Mouse (Mus musculus) ovary, postnatal 14 days (tissue): Measurements from ENCODE around the gene 6430548M08Rik.

ENCODE experiments used
- DNase-seq: peaks from one replicate; pipeline ENCODE4 v3.0.0; 2022; ENCODE audit warnings: low spot score

6430548M08Rik gene

DNA sequence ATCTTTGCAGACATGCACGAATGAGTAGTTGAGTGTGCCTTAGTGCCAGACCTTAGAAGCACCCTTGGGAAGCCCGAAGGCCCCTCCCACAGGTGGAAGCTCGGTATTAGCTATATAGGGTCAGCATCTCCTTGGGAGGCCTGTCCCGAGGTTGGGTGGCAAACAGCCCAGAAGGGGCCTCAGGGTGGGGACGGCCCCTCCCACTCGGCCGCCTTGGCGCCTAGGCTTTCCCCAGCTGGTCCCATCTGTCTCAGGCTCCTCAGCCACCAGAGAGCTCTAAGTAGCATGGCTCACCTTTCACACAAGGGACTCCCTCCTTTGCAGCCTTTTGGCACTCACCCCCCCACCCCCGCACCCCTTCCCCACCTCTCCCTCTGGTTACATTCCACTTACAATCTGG, 70.4 kb downstream of the 6430548M08Rik start:
- no peak for DNase-seq

DNA sequence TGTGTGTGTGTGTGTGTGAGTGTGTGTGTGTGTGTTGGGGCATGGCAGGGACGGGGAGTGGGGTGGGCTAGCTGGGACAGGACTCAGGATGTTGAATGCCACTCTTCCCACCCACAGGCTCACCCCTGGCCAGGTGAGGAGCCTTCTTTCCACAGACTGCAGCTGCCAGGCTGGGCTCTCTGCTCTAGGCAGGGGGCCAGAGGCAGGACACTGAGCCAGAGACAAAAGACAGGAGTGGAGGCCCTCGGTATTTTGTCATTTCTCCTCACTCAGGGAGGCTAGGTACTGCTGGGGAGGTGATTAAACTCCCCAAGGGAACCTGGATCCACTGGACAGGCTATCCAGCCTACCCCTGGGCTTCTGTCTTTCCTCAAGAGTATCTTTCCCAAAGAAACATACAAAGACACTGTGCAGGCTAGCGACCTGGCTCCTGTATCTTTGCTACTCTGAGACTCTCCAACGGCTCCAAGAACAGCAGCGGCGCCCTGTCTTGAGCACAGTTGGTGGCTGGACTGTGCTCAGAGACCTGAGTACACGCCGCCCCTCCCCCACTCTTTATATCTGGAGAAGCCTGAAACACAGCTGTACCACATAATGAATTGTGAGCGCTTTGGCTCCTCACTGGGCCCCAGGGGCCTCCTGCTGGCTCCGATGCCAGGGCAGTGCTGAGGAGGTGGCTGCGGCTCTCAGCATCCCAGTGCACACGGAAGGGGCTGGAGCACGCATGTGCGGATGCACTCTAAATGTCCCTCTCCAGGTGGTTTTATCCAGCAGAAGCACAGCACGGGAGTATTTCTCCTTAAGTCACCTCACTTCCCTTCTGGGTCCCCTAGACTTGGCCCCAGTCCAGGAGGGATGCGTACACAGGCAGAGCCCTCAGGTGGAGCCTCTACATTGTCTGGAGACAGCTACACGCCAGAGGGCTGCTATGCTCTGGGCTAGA, 71.2 kb downstream of the 6430548M08Rik start:
- no peak for DNase-seq

DNA sequence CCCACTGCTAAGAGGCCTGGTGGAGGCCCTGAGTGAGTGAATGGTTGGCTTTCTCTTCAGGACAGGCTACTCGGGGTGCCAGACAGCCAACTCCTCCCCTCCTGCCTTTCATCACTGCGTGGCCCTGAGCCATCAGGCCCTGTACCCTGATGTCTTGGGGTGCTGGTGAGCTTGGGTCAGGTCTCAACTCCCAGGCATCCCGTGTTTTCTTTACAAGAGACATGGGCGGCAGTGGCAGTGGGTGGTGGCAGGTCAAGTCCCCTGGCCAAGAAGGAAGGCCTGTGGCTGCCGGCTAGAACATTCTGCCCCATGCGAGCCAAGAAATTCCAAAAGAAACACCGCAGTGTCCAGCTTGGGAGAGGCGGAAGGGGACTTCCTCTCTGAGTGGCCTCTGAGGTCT, 72.5 kb downstream of the 6430548M08Rik start:
- DNase-seq, result no peak

DNA sequence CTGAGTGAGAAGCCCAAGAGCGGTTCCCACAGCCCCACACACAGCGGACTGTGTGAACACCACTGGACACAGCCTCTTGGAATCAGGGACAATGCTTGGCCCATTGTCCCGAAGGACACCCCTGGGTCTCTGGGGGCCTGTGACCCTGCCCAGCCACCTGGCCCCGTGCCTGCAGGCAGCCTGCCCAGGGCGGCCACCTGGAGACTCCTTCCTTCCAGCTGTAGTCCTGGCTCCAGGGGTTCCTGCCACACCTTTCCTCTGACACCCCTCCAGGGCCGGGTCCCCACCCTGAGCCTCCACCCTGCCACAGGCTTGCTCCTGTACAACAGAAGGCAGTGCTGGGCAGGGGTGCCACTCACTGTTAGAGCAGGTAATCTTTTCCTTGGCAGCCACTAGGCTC, 74.6 kb downstream of the 6430548M08Rik start:
- DNase-seq, result no peak

DNA sequence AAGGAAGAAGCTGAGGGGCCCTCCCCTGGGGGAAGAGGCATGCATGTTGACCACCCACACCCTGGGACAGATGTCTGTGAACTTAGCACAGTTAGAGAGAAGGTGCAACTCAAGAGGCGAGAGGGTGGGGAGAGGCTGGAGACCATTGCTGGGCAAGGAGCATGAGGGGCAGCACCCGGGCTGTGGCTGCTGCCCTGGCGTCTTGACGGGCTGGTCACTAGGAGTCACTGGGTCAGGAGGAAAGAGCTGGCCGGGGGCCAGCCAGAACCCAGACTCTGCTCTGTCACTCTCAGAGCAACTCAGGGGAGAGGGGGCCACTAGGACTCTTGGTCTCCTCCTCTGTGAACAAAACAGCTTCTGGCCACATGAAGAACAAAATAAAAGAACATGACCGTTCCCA, 75.5 kb downstream of the 6430548M08Rik start:
- no peak for DNase-seq

DNA sequence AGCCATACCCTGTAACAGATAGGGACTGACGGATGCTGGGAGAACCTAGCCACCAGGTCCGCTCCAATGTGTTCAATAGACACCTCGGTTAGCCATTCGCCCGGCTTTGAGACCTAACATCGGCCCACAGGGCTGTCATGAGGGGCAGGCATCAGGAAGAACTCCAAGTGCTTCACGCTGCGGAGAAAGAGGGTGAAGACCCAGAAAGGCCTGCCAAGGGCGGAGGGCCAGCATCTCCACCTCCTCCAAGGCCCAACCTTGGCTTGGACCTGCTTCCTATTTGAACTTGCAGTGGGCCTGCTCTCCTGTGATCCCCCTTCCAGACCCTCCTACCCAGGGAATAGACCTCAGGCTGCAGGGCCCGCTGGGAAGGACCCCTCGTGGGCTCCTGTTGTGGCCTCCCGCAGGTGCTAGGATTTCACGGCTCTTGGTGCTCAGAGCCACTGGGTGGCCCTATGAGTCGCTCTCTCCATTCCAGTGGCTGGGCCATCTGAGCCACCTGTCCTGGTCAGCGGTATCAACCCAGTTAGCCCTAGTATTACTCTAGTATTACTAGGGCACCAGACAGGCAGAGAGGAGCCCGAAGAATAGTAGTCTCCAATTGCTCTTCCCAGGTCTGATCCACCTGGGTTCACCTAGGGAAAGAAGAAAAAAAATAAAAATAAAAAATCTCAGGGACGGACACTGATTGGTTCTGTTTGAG, 76.3 kb downstream of the 6430548M08Rik start:
- no peak for DNase-seq

DNA sequence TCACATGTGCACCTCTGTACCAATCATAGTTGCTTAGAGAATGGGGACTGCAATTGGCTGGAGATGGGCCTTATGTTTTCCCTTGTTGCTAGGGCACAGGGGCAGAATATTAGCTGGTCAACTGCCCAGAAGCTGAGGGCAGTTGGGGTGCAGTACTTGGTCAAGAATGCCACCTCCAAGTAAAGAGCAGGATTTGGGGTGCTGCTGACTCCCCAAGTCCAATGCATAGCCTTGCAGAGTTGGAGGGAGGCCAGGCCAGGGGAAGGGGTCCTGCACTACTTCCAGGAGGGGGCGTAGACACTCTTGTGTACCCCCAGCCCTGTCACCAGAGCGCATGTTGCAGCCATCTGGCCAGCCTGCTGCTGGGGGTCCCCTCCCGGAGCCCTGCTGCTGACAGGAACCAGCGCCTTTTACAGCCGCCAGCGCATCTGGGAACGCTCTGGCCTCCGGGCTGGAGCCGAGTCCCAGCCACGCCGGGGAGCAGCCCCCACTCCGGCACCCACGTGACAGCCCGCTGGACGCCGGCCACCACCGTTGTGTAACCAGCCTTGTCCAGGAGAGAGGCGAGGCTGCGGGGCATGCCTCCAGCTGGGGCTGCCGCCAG, 77.0 kb downstream of the 6430548M08Rik start:
- DNase-seq, result peak; percentile 97

DNA sequence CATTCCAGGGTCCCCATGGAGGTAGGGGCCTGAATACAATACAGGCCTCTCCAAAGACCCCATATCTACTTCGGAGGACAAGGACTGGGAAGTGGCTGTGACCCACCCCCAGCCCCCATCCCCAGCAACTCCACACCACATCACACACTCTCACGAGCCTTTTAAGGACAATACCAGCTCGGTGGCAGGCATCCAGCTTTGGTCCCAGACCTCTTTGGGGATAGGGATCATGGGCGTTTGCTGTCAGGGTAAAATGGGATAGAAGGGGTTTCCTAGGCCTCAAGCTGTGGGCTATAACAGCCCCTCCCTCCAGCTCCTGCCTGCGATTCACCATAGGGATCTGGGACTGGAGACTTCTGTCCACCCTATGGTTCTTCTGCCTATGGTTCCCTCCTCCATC, 77.7 kb downstream of the 6430548M08Rik start:
- no peak for DNase-seq

DNA sequence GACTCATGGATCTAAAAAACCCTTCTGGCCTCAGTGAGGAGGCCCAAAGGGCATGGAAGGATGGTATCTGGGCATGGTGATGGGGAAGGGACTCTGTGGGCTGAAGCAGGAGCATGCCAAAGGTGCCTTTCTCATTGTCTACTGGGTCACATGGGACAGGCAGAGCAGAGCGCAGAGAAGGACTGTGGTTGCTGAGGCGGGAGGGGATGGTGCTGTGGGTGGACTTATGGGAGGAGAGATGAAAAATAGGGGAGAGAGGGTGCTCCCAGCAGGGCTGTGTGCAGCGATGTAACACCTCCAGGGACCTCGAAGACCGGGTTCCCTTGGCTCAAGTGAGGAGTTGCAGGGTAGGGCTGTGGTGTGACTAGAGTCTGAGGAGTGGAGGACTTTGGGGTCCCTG, 78.2 kb downstream of the 6430548M08Rik start:
- no peak for DNase-seq

DNA sequence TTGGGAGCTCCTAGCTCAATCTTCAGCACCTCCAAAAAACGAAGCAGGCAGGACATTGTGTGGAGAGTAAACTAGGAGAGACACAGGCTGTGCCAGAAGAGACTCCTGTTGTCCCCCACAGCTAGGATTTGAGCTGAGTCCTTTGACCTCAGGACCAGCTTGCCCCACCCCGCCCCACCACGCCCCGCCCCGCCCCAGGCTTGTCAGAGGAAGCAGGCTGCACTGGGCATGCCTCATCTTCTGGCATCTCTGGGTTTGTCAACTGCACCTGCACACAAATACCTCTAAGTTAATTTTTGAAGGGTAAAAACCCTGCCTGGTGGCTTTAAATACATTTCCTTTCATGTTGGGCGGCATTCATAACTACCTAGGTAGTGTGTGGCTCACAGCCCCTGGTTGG, 87.4 kb downstream of the 6430548M08Rik start:
- DNase-seq, result no peak

DNA sequence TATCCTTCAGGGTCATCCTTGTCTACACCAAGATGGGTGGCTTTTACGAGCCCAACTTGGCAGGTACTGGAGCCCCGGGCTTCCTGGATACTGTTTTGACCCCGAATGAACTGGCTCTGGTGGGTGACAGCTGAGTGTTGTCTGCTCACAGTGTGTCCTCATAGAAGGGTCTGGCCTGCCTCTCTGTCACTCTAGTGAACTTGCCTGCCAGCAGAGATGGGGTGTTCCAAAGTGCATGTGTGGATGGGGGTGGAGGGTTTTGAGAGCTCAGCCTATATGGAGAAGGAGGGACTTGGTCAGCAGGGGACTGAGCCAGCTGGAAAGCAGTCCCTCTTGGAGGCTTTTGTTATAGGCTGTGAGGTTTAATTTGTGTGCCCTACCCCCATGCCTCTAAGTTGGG, 88.6 kb downstream of the 6430548M08Rik start:
- no peak for DNase-seq

DNA sequence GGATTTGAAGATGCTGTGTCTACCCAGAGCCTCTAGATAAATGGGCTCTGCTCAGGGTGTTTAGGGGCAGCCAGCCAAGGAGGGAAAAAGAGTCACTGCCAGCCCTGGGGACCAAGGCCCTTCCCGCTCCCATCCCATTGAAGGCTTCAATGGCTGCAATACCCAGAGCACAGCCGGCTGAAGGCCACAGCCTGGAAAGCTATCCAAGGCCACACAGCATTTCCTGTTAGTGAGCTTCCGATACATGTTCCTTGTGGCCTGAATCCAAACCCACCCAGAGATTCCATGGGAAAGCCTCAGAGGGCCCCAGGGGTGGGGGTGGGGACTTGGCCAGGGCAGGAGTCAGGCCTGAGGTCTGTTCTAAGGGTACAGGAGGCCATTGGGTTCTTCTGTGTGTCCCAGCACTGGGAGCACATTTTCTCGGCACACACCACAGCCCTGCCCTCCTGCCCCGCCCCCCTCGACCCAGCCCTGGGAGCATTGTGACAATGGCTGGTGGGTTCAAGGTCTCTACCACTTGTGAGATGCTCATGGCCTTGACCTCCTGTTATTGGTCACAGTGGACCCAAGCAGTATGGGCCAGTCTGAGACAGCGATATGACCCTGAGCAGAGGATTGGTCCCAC, 90.9 kb downstream of the 6430548M08Rik start:
- no peak for DNase-seq

DNA sequence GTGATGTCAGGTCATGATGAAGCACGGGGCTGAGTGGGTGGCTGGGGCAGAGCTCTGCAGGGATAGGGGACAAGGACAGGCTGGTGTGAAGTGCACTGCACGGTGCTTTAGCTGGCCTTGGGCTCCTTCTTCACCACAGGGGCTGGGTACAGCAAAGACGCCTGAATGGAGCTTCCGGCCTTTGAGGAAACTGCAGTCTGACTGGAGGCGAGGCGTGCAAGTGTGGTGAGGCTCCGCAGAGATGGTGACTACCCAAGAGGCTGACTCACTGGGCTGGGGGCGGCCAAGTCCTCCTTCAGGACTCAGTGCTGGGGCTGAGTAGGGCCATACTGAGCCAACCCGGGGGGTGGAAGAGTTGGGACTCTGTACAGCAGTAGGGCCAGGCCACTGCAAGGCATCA, 92.0 kb downstream of the 6430548M08Rik start:
- no peak for DNase-seq

DNA sequence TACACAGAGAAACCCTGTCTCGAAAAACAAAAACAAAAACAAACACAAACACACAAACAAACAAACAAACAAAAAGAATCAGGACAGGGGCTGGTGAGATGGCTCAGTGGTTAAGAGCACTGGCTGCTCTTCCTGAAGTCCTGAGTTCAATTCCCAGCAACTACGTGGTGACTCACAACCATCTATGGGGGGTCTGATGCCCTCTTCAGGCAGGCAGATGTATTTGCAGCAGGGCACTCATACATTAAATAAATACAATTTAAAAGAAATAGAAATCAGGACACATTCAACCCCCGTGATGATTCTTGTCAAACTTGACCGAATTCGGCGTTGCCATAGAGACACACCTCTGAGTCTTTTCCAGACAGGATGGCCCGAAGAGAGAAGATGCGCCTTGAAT, 93.4 kb downstream of the 6430548M08Rik start:
- DNase-seq, result no peak

DNA sequence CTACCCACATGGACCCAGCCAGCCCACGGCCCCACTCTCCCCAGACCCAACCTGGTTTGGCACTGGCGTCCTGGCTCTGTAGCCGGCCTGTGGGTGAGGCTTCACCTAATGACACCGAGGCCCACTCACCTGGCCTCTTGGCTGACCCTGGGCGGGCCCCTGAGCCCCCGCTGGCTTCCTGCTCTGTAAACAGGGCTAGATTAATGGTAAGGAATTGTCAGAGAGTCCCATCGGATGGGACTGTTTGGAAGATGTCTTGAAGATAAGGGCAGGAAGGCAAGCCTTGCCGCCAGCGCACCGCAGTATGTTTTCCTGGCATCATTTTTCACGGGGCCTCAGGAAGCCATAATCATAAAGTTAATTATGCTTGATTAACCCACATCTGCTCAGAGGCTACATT, 94.2 kb downstream of the 6430548M08Rik start:
- DNase-seq, result no peak

DNA sequence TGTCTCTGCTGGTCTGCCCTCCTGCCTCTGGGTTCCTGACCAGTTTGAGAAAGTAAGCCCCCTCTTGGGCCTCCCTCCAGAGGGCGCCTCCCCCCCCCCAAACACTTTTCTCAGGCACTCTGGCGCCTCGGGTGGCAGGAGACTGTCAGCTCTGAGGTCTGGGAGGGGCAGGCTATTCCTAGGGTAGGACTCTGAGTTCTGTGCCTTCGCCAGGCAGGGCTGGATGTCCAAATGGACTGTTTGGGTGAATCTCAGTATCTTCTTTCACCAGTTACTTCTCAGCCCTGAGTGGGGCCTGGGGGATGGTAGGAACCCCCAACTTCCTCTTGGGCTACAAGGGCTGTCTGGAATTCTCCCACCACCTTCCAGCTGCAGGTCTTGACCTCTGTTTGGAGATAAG, 97.4 kb downstream of the 6430548M08Rik start:
- no peak for DNase-seq

DNA sequence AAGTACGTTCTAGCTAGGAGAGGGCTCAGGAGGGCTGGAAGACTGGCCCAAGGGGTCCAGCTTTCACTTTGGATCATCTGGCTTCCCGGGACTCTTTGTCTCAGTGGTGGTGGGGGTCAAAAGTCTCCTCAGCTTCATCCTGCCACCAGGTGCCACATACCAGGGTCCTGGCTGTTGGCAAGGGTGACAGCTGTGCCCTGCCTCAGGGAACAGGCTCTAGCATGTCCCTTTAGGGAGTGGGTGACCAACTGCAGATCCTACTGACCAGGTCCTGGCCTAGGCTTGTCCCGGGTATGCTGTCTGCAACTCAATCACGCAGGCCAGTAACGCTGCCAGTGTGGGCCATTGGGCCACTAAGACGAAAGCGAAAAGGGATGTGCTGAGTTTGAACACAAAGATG, 98.6 kb downstream of the 6430548M08Rik start:
- DNase-seq, result no peak

DNA sequence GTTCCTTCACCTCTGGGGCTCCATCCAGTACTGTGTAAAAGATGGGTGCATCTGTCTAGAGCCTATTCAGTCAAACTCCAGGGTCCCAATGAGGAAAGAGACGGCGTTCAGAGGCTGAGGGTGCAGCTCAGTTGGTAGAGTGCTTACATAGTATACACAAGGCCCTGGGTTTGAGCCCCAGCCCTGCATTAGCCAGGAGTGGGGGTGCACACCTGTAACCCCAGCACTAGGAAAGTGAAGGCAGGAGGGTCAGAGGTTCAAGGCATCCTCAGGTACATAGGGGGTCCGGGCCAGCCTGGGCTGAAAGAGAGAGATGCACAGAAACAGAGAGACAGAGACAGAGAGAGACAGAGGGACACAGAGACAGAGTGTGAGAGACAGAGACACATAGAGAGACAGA, 99.3 kb downstream of the 6430548M08Rik start:
- no peak for DNase-seq

DNA sequence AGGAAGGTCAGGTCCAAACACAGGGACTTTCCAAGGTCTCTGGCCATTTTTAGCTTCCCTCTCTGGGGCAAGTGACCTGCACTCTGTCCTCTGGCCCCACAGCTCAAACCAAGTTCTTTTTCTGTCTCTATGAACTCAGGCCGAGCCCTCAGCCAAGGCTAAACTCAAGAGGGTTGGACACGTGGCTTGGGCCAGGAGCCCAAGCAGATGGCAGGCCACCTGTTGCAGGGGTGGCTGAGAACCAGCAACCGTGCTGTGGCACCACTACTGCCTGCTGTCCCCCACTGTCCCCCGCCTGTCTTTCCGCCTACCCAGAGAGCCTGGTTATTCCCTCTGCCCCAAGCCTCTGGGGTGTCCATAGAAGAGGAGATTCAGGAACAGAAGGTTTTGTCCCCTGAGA, 100.0 kb downstream of the 6430548M08Rik start:
- no peak for DNase-seq
